Mouse (Mus musculus): ENCODE data around the gene Ephb2. TPM values are rescaled to one million over a fixed set of nuclear protein-coding genes. Genes with fewer than 3 reads are reported as not detected.

The Ephb2 gene
- polyA plus RNA-seq, 1 experiment from 2014 or later = 19.6 TPM

GRCm38 (mm10) chr4:136704551-136704950 lies 131.2 kb downstream of the Ephb2 start:
- WGBS = 21% methylated on average over 3 of the region's 3 CpGs
- H3K4me1 ChIP-seq (ENCODE audit: control insufficient read depth, insufficient read depth, low read length) = peaks cover 7% of the 10 kb centered on the region; the same call in 1 of the 2 replicates
- no peak overlapping the region for H3K9ac ChIP-seq (replicated peaks; ENCODE audit: low read depth, low read length)
- H3K27ac ChIP-seq (ENCODE audit: low read depth, low read length) = no peak overlapping the region
- no peak overlapping the region for H3K4me3 ChIP-seq (ENCODE audit: low read depth, low read length)
- no peak overlapping the region for H3K4me2 ChIP-seq (ENCODE audit: low read depth, low read length)
- H3K9me3 ChIP-seq (ENCODE audit: control insufficient read depth, low read length) = no peaks in the 10 kb centered on the region
- no peak for ATAC-seq (ENCODE audit: low read depth)
- no peaks in the 10 kb centered on the region for H3K36me3 ChIP-seq (ENCODE audit: control insufficient read depth, insufficient read depth, low read length)
- H3K27me3 ChIP-seq (ENCODE audit: control insufficient read depth, insufficient read depth, low read length) = no peaks in the 10 kb centered on the region

DNA sequence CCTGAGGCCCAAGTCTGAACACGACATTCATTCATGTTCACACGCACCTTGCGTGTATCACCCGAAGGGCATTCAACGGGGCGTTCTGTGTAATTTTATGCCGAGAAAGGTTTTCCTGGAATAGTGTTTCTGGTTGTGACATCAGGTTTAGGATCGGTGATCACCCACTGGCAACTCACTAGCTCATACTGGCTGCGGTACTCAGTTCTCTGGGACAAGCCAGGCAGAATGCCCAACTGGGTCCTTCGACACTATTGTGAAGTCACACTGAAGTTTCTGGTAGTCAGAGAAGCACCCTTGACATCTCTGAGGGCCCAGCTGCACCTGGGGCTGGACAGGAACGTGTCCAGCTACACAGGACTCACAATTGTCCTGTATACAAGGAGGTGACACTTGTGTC lies 132.4 kb downstream of the Ephb2 start:
- WGBS = 92% methylated on average over 11 of the region's 11 CpGs
- Histone ChIP-seq H3K4me3 (ENCODE audit: low read depth, low read length) (no peak overlapping the region), H3K27ac (ENCODE audit: low read depth, low read length) (no peak overlapping the region), H3K4me2 (ENCODE audit: low read depth, low read length) (no peak overlapping the region), H3K9me3 (ENCODE audit: control insufficient read depth, low read length) (no peaks in the 10 kb centered on the region), H3K4me1 (ENCODE audit: control insufficient read depth, insufficient read depth, low read length) (peaks cover 12% of the 10 kb centered on the region), H3K27me3 (ENCODE audit: control insufficient read depth, insufficient read depth, low read length) (no peaks in the 10 kb centered on the region), H3K9ac (replicated peaks; ENCODE audit: low read depth, low read length) (no peak overlapping the region), H3K36me3 (ENCODE audit: control insufficient read depth, insufficient read depth, low read length) (no peaks in the 10 kb centered on the region)
- no peak for ATAC-seq (ENCODE audit: low read depth)

- H3K4me3 ChIP-seq (ENCODE audit: low read depth, low read length) = no peak overlapping the region
- no peak for ATAC-seq (ENCODE audit: low read depth)
- H3K9me3 ChIP-seq (ENCODE audit: control insufficient read depth, low read length) = no peaks in the 10 kb centered on the region
- 0 out of 2 replicates have a peak overlapping the region, but pooled peaks have one; percentile 52 for H3K27ac ChIP-seq (ENCODE audit: low read depth, low read length)
- no peaks in the 10 kb centered on the region for H3K27me3 ChIP-seq (ENCODE audit: control insufficient read depth, insufficient read depth, low read length)
- H3K4me1 ChIP-seq (ENCODE audit: control insufficient read depth, insufficient read depth, low read length) = peaks cover 8% of the 10 kb centered on the region
- H3K9ac ChIP-seq (replicated peaks; ENCODE audit: low read depth, low read length) = no peak overlapping the region
- H3K4me2 ChIP-seq (ENCODE audit: low read depth, low read length) = no peak overlapping the region
- H3K36me3 ChIP-seq (ENCODE audit: control insufficient read depth, insufficient read depth, low read length) = no peaks in the 10 kb centered on the region
- 62% methylated on average over 8 of the region's 8 CpGs for WGBS
These were observed 133.3 kb downstream of the Ephb2 start for GRCm38 (mm10) chr4:136702456-136702855.

DNA sequence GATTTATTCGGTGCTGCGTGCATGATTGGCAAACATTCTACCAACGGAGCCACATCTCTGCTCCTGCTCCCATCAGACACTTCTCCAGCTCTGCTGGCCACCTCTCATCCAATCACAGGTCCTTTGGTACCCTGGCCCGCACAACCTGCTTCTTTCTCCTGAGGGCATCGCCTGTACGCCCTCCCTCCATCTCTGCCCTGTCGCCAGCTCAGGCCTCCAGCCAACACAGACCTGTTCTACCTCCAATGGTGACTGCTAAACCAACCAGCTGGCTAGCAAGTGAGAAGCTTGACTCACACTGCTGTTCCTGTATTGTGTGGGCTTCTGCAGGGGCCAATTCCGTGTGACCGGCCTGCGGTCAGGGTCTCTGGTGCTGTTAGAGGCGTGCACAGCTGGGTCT lies 134.6 kb downstream of the Ephb2 start:
- Histone ChIP-seq H3K27ac (ENCODE audit: low read depth, low read length) (no peak overlapping the region), H3K4me2 (ENCODE audit: low read depth, low read length) (no peak overlapping the region), H3K4me3 (ENCODE audit: low read depth, low read length) (no peak overlapping the region), H3K9me3 (ENCODE audit: control insufficient read depth, low read length) (no peaks in the 10 kb centered on the region), H3K36me3 (ENCODE audit: control insufficient read depth, insufficient read depth, low read length) (no peaks in the 10 kb centered on the region), H3K4me1 (ENCODE audit: control insufficient read depth, insufficient read depth, low read length) (peaks cover 8% of the 10 kb centered on the region), H3K9ac (replicated peaks; ENCODE audit: low read depth, low read length) (no peak overlapping the region), H3K27me3 (ENCODE audit: control insufficient read depth, insufficient read depth, low read length) (no peaks in the 10 kb centered on the region)
- WGBS = 92% methylated on average over 11 of the region's 11 CpGs
- no peak for ATAC-seq (ENCODE audit: low read depth)

DNA sequence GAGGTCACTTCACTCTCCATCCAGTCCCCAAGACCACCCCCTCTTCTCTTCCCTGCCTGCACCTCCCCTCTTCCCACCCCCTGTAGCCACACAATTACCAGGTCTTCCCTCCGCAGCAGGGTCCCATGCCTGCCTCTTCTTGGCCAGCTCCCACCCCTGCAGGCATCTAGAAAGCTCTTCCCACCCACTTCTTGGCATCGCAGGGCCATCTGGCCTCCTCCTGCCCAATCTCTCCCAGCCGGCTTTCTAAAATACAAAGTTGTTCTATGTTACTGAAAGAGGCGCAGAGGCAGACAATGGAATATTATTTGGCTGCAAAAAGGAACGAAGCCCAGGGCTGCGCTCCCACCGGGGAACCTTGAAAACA lies 136.7 kb downstream of the Ephb2 start:
- no peak for ATAC-seq (ENCODE audit: low read depth)
- H3K4me1 ChIP-seq (ENCODE audit: control insufficient read depth, insufficient read depth, low read length) = peaks cover 8% of the 10 kb centered on the region
- 49% methylated on average over 7 of the region's 7 CpGs for WGBS

DNA sequence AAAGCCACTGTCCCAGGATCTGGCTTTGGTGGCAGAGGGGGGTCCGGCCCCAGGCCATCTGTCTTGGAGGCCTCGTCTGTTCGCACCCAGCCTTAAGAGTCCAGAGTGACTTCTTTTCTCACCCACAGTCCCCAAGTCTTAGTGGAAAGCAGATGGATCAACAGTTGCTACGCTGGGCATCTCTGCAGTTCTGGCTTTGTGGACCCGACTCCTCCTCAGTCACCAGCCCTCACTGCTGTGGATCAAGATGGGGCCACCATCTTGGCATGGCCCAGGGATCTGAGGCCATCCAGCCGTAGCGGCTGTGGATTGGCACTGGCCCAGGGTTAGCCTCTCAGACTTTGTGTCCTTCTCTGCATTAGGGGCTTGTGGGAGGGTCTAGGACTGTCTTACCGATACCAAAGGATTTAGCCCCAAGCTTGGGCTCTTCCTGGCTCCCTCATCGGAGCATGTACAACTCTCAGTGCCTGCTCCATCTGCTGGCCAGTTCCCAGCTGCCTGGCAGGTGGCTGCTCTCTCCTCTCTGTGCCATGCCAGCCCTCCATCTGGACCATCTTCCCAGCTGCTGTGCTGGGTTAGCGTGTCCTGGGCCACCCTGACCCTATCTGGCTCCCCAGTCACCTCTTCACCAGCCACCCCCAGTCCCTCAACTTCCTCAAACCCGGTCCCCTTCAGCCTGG lies 137.2 kb downstream of the Ephb2 start:
- Histone ChIP-seq H3K27ac (ENCODE audit: low read depth, low read length) (no peak overlapping the region), H3K4me2 (ENCODE audit: low read depth, low read length) (no peak overlapping the region), H3K9me3 (ENCODE audit: control insufficient read depth, low read length) (no peaks in the 10 kb centered on the region), H3K27me3 (ENCODE audit: control insufficient read depth, insufficient read depth, low read length) (no peaks in the 10 kb centered on the region), H3K4me3 (ENCODE audit: low read depth, low read length) (no peak overlapping the region), H3K36me3 (ENCODE audit: control insufficient read depth, insufficient read depth, low read length) (peaks cover 14% of the 10 kb centered on the region), H3K9ac (replicated peaks; ENCODE audit: low read depth, low read length) (no peak overlapping the region), H3K4me1 (ENCODE audit: control insufficient read depth, insufficient read depth, low read length) (peaks cover 8% of the 10 kb centered on the region)
- WGBS = 65% methylated on average over 11 of the region's 11 CpGs
- ATAC-seq (ENCODE audit: low read depth) = no peak

More for the DNA sequence above, 136.7 kb downstream of the Ephb2 start:
- Histone ChIP-seq H3K9ac (replicated peaks; ENCODE audit: low read depth, low read length) (no peak overlapping the region), H3K27me3 (ENCODE audit: control insufficient read depth, insufficient read depth, low read length) (no peaks in the 10 kb centered on the region), H3K36me3 (ENCODE audit: control insufficient read depth, insufficient read depth, low read length) (peaks cover 10% of the 10 kb centered on the region), H3K9me3 (ENCODE audit: control insufficient read depth, low read length) (no peaks in the 10 kb centered on the region), H3K4me2 (ENCODE audit: low read depth, low read length) (no peak overlapping the region), H3K4me3 (ENCODE audit: low read depth, low read length) (no peak overlapping the region), H3K27ac (ENCODE audit: low read depth, low read length) (no peak overlapping the region)

GRCm38 (mm10) chr4:136697325-136697724 lies 138.5 kb downstream of the Ephb2 start:
- no peak for ATAC-seq (ENCODE audit: low read depth)
- H3K9ac ChIP-seq (replicated peaks; ENCODE audit: low read depth, low read length) = no peak overlapping the region
- 82% methylated on average over 6 of the region's 6 CpGs for WGBS
- no peak overlapping the region for H3K4me2 ChIP-seq (ENCODE audit: low read depth, low read length)
- no peak overlapping the region for H3K4me3 ChIP-seq (ENCODE audit: low read depth, low read length)
- H3K36me3 ChIP-seq (ENCODE audit: control insufficient read depth, insufficient read depth, low read length) = peaks cover 16% of the 10 kb centered on the region
- H3K4me1 ChIP-seq (ENCODE audit: control insufficient read depth, insufficient read depth, low read length) = peaks cover 8% of the 10 kb centered on the region
- no peaks in the 10 kb centered on the region for H3K27me3 ChIP-seq (ENCODE audit: control insufficient read depth, insufficient read depth, low read length)
- H3K27ac ChIP-seq (ENCODE audit: low read depth, low read length) = no peak overlapping the region
- H3K9me3 ChIP-seq (ENCODE audit: control insufficient read depth, low read length) = no peaks in the 10 kb centered on the region

- Histone ChIP-seq H3K4me2 (ENCODE audit: low read depth, low read length) (no peak overlapping the region), H3K4me3 (ENCODE audit: low read depth, low read length) (no peak overlapping the region), H3K9me3 (ENCODE audit: control insufficient read depth, low read length) (no peaks in the 10 kb centered on the region), H3K27ac (ENCODE audit: low read depth, low read length) (no peak overlapping the region), H3K4me1 (ENCODE audit: control insufficient read depth, insufficient read depth, low read length) (peaks cover 8% of the 10 kb centered on the region), H3K9ac (replicated peaks; ENCODE audit: low read depth, low read length) (no peak overlapping the region), H3K27me3 (ENCODE audit: control insufficient read depth, insufficient read depth, low read length) (no peaks in the 10 kb centered on the region), H3K36me3 (ENCODE audit: control insufficient read depth, insufficient read depth, low read length) (peaks cover 16% of the 10 kb centered on the region)
- 22% methylated on average over 5 of the region's 5 CpGs for WGBS
- no peak for ATAC-seq (ENCODE audit: low read depth)
These were observed 139.3 kb downstream of the Ephb2 start for GRCm38 (mm10) chr4:136696381-136696925.

GRCm38 (mm10) chr4:136695696-136696095 lies 140.1 kb downstream of the Ephb2 start:
- Histone ChIP-seq H3K27ac (ENCODE audit: low read depth, low read length) (no peak overlapping the region), H3K4me1 (ENCODE audit: control insufficient read depth, insufficient read depth, low read length) (peaks cover 8% of the 10 kb centered on the region), H3K4me3 (ENCODE audit: low read depth, low read length) (no peak overlapping the region), H3K27me3 (ENCODE audit: control insufficient read depth, insufficient read depth, low read length) (no peaks in the 10 kb centered on the region), H3K9ac (replicated peaks; ENCODE audit: low read depth, low read length) (no peak overlapping the region), H3K36me3 (ENCODE audit: control insufficient read depth, insufficient read depth, low read length) (peaks cover 16% of the 10 kb centered on the region), H3K4me2 (ENCODE audit: low read depth, low read length) (no peak overlapping the region), H3K9me3 (ENCODE audit: control insufficient read depth, low read length) (no peaks in the 10 kb centered on the region)
- ATAC-seq (ENCODE audit: low read depth) = no peak
- WGBS = 96% methylated on average over 9 of the region's 9 CpGs

All from neural tube, embryonic 14.5 days (tissue).